In the genomic region with DNA sequence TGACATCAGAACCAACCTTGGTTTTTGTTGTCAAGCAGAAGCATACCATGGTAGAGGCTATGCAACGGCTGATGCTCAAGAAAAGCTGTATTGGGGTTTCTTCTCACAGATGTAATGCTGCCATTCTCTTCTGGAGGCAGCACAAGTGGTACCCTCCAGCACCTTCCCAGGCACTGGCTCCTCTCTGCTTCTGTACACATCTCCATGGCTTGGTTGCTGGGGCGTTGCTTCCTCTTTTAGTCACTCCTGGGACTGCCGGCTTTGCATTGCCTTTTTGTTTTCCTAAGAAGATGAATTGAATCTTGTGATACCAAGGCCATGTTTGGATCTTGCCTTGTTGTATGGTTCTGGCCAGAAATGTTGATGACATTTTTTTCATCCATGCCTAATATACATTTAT, we compare ENCODE assay signal across 29 mouse cellular contexts. TPM values are rescaled to one million over a fixed set of nuclear protein-coding genes. Genes with fewer than 3 reads are reported as not detected.
"Had no signal": no experiment of that assay in that cellular context is flagged by ENCODE, and none has a peak within 500 bp of the region (broad histone marks: within the 10 kb centered on the region; RNA-seq: fewer than 3 reads in every experiment).

No protein-coding gene starts in this region.

- H3K4me3 ChIP-seq: kidney, embryonic 15.5 days; limb, embryonic 10.5 days; limb, embryonic 13.5 days; liver, embryonic 12.5 days; liver, embryonic 15.5 days; lung, embryonic 15.5 days; megakaryocyte, embryonic 14.5 days; midbrain, embryonic 10.5 days; midbrain, embryonic 13.5 days; myocyte; neural tube, embryonic 13.5 days had no signal

- ATAC-seq: liver, embryonic 12.5 days; midbrain, embryonic 13.5 days; midbrain, embryonic 16.5 days had no signal

- H3K9ac ChIP-seq: kidney, embryonic 15.5 days; limb, embryonic 13.5 days; liver, embryonic 12.5 days; liver, embryonic 15.5 days; lung, embryonic 15.5 days; midbrain, embryonic 13.5 days; neural tube, embryonic 13.5 days had no signal

- H3K27me3 ChIP-seq: kidney, embryonic 15.5 days; limb, embryonic 13.5 days; lung, embryonic 15.5 days; midbrain, embryonic 13.5 days; neural tube, embryonic 13.5 days had no signal

- H3K4me1 ChIP-seq: limb, embryonic 10.5 days; liver, embryonic 12.5 days; liver, embryonic 15.5 days; midbrain, embryonic 13.5 days; neural tube, embryonic 13.5 days had no signal

- DNase-seq: kidney, adult 8-10 months; kidney, postnatal 10 days; kidney, postnatal 36 days; liver; lung, adult 18-20 months; lung, postnatal 10 days; lung, postnatal 36 days; thymus, adult 2 months; thymus, postnatal 14 days; thymus, postnatal 4 days had no signal

- H3K27ac ChIP-seq: kidney, embryonic 15.5 days; limb, embryonic 10.5 days; limb, embryonic 13.5 days; liver, embryonic 12.5 days; liver, embryonic 15.5 days; lung, embryonic 15.5 days; midbrain, embryonic 10.5 days; midbrain, embryonic 13.5 days; neural tube, embryonic 13.5 days had no signal

- H3K36me3 ChIP-seq: kidney, embryonic 15.5 days; limb, embryonic 10.5 days; limb, embryonic 13.5 days; liver, embryonic 12.5 days; liver, embryonic 15.5 days; lung, embryonic 15.5 days; midbrain, embryonic 10.5 days; midbrain, embryonic 13.5 days; neural tube, embryonic 13.5 days had no signal

RNA-seq across cellular contexts. Expression of a gene that starts 40.5 kb away (rescaled TPM):
- total RNA-seq: layer of hippocampus, adult 8-10 months; layer of hippocampus, postnatal 14 days; left cerebral cortex, postnatal 25 days; monocyte, adult 5-6 weeks had no signal
- polyA plus RNA-seq: limb, embryonic 10.5 days; limb, embryonic 13.5 days; liver, embryonic 12.5 days; liver, embryonic 15.5 days; midbrain, embryonic 10.5 days; midbrain, embryonic 13.5 days; midbrain, embryonic 16.5 days; myocyte; neural tube, embryonic 13.5 days; small intestine, adult 2 months; spleen, adult 2 months; stomach, embryonic 16.5 days had no signal
